Mouse (Mus musculus): Measurements from ENCODE around the gene Zc3h12b. TPM values are rescaled to one million over a fixed set of nuclear protein-coding genes. Genes with fewer than 3 reads are reported as not detected.

Zc3h12b gene
- polyA plus RNA-seq, 1 experiment = 0.23 TPM

GRCm38 (mm10) chrX:95969936-95970335, 258.5 kb downstream of the Zc3h12b start:
- TF ChIP-seq CTCF (IDR thresholded peaks at IDR 0.05; ENCODE audit: low read depth, low read length) (no peak), POLR2A (IDR thresholded peaks at IDR 0.05; ENCODE audit: borderline replicate concordance, low read depth, low read length) (no peak)
- H3K4me3 ChIP-seq (ENCODE audit: insufficient read depth, low read length) = no peak overlapping the region
- no peaks in the 10 kb centered on the region for H3K4me1 ChIP-seq (ENCODE audit: control insufficient read depth, insufficient read depth, low read length)
- H3K27ac ChIP-seq (ENCODE audit: insufficient read depth, low read depth, low read length) = no peak overlapping the region

Other genes starting within 250 kb of the Zc3h12b start
- gene Asb12, start 153.7 kb upstream of the Zc3h12b start, polyA plus RNA-seq (2012; ENCODE audit: insufficient read depth, insufficient read length, missing spikeins) = not detected in 2 replicates
- gene Pfn5, start 153.6 kb upstream of the Zc3h12b start, polyA plus RNA-seq (2012; ENCODE audit: insufficient read depth, insufficient read length, missing spikeins) = not detected in 2 replicates
- 6.9 and 8.4 TPM in 2 replicates for gene Zc4h2, start 53.2 kb upstream of the Zc3h12b start, polyA plus RNA-seq (2012; ENCODE audit: insufficient read depth, insufficient read length, missing spikeins)
- gene Las1l, start 245.3 kb downstream of the Zc3h12b start, polyA plus RNA-seq (2012; ENCODE audit: insufficient read depth, insufficient read length, missing spikeins) = 17.4 and 17.5 TPM in 2 replicates

Data from bone marrow macrophage, adult 2 months (primary cell).